Mouse (Mus musculus) testis, adult 2 months (tissue): ENCODE measurements at regions not wholly inside any gene's neighbourhood (a gene's known extent, or its start where the extent isn't known, plus 50 kb on each side); places are given as distances from the start of the nearest gene placed in this dataset.

ENCODE experiments used
- CTCF ChIP-seq: fragments of 200-500 bp; IDR thresholded peaks from 2 replicates; pipeline ENCODE4 v1.5.1; 2012; ENCODE audit warnings: low read depth, mild to moderate bottlenecking, inconsistent platforms, low read length, moderate library complexity; ENCODE audit not compliant: control insufficient read depth, insufficient read depth, insufficient replicate concordance
- POLR2A ChIP-seq: fragments of 200-500 bp; IDR thresholded peaks from 2 replicates; pipeline ENCODE4 v1.6.1; 2012; ENCODE audit warnings: low read depth, mild to moderate bottlenecking, inconsistent platforms, low read length, moderate library complexity; ENCODE audit not compliant: control insufficient read depth

DNA sequence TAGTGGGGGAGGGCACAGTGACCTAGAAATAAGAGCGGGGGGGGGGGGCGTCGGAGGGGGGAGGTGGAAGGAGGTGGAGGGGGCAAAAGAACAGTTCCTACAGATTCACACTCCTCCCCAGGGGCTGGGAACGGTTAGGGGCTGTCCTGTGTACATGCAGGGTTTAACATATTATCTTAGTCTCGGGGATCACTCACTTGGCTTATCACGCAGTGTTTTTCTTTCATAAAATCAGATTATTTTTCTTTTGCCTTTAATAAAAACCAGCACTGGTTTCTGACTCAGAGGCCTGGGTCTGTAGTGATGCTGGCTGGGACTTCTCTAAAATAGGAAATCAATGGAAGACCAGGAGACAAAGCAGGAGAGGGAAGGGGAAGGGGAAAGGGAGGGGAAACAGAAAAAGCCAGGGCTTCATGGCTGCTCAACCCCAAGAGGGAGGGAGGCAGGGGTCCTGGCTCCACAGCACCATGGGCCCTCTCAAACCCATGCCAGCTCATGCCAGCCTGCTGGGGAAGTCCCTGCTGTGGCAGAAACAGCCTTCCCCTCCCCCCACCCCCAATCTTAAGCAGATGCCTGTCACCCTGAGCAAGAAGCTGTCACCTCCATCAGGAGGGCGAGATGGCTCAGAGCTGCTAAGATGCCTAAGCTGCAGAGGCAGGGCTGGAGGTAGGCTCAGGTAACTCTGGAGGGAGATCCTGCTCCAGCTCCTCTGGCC, 108.3 kb upstream of the Syt13 start:
- TF ChIP-seq CTCF, result no peak
- TF ChIP-seq POLR2A, result no peak
